Mouse (Mus musculus) gastrocnemius, adult 2 months (tissue): ENCODE data around the gene Kcnd3. TPM values are rescaled to one million over a fixed set of nuclear protein-coding genes. Genes with fewer than 3 reads are reported as not detected.
"Not testable (repeated sequence)": the region's sequence is repeated elsewhere in the genome, so short reads cannot be mapped to it uniquely, and the experiment has no call there.

Experiments
- DNase-seq: peaks from one replicate; pipeline ENCODE4 v3.0.0; 2022
- H3K27ac ChIP-seq: fragments of 200-600 bp; 2 replicates; pipeline ENCODE4 v1.8.1; 2022; ENCODE audit warnings: mild to moderate bottlenecking
- H3K4me3 ChIP-seq: fragments of 200-600 bp; 2 replicates; pipeline ENCODE4 v1.8.1; 2022; ENCODE audit warnings: mild to moderate bottlenecking, moderate library complexity
- CTCF ChIP-seq: fragments of 200-600 bp; IDR thresholded peaks from 2 replicates; pipeline ENCODE4 v1.8.1; 2022; ENCODE audit warnings: antibody characterized with exemption, mild to moderate bottlenecking, moderate library complexity
- intact Hi-C: fragments of 180-260 bp; cut with DNase I; formaldehyde crosslinking; loops from one replicate; pipeline ENCODE4 v1.15.1; 2025
- total RNA-seq, 2 experiments: library from RNA; stranded (reverse); gene quantifications; 2 replicates each; pipeline ENCODE4 v1.2.3; 2021

The Kcnd3 gene
- total RNA-seq, 2 experiments from 2014 or later: 0.05 to 0.08 TPM

DNA sequence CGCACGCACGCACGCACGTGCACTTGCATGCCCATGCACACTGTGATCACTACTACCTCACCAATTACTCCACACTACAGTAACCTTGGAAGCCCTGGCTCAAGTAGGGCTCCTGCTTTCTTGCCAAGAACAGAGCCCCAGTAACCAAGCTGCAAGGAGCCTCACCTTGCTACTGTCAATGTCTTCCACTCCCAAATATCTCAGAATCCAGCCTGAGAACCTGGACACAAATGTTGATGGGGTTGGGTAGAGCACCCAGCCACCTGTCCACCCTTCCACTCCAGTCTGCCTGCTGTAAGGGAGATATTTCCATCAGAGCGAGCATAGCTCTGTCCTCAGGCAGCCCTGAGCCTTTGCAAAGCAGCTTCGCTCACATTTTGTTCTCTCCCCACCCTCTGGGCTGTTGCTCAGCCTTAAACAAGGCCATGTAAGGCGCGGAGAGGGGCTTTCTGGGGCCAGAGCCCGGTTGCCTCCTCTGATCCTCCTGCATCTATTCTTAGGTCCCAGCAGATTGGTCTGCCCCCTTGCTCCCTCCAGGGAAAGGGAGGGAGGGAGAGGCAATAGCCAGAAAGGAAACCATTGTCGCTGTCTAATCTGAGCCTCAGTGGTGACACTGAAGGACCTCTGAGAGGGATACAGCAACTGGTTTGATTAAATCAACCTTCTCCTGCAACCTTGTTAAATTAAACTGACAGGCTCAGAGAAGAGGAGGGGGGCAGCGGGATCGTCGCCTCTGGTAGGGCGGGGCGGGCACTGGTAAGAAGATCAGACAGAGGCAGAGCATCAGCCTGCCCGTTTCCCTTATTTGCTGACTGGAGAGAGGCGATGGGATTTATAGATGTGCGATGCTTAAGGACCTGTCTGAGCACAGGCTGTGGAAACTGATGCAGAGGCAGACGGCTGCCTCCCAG lies 243.6 kb downstream of the Kcnd3 start:
- peak; percentile 40 for DNase-seq
- Histone ChIP-seq H3K27ac (peak overlapping the region; percentile 82), H3K4me3 (peak overlapping the region; percentile 54)
- TF ChIP-seq CTCF: no peak
- intact Hi-C loops: no loop called here

DNA sequence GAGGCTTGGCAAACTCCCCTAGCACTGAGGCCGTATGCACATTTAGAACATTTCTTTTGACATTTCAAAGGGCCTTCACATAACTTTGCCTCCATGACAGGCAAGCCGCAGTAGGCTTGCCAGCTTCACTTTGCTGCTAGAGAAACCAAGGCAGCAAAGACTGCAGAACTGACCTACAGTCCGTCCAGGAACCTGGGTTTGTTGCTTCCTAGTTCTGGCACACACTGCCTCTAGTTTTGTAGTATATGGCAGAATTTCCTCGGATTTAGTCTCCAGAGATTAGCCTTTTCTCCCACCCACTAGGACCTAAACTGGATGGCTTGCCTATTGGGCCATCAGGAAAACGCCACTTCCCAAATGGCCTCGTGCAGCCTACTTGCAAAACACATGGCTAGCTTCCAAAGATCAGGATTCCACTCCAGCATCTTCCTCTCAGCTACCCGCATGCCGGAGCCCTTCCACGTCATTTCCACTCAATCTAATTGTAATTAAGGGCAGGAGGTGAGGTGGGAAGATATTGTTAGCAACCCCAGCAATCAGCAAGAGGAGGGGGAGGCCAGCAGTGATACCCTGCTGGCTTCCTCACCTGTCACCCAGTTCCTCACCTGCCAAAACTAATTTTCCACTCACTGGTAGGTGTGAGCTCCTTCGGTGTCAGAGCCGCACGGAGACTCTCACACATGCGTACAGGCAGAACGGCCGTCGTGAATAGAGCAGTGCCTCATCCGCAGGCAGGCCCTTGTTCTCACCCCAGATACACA lies 244.4 kb downstream of the Kcnd3 start:
- intact Hi-C loops: no loop called here
- TF ChIP-seq CTCF: no peak
- DNase-seq: peak; percentile 32
- peak overlapping the region; percentile 54 for H3K4me3 ChIP-seq
- peak overlapping the region; percentile 82 for H3K27ac ChIP-seq

DNA sequence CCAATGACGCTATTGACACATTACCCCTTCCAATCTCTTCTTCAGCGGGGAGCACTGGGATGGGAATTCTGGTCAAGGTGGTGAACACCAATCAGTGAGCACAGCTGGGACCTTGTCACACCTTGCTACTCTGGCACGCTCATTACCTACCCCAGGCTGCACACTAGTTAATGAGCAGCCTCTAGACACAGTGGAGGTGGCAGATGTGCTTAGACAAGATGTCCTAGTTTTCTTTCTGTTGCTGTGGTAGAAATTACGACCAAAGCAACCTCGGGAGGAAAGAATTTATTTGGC lies 245.0 kb downstream of the Kcnd3 start:
- Histone ChIP-seq H3K27ac (peak overlapping the region; percentile 82), H3K4me3 (no peak overlapping the region)
- TF ChIP-seq CTCF: no peak
- DNase-seq: no peak
- intact Hi-C loops: no loop called here

- intact Hi-C loops: no loop called here
- DNase-seq: no peak
- peak overlapping the region; percentile 20; the same call in 1 of the 2 replicates for H3K27ac ChIP-seq
- TF ChIP-seq CTCF: no peak
- no peak overlapping the region for H3K4me3 ChIP-seq
Observed at GRCm38 (mm10) chr3:105698311-105698710, 246.2 kb downstream of the Kcnd3 start.

- Histone ChIP-seq H3K4me3 (no peak overlapping the region), H3K27ac (peak overlapping the region; percentile 73)
- TF ChIP-seq CTCF: no peak
- intact Hi-C loops: no loop called here
- DNase-seq: peak; percentile 37
Observed at GRCm38 (mm10) chr3:105699241-105699933, 247.3 kb downstream of the Kcnd3 start.

- DNase-seq, intact Hi-C loops: not testable (repeated sequence)
- H3K27ac ChIP-seq: peak overlapping the region; percentile 92
- H3K4me3 ChIP-seq: peak overlapping the region; percentile 18
Observed at GRCm38 (mm10) chr3:105700786-105701185, 248.7 kb downstream of the Kcnd3 start.

DNA sequence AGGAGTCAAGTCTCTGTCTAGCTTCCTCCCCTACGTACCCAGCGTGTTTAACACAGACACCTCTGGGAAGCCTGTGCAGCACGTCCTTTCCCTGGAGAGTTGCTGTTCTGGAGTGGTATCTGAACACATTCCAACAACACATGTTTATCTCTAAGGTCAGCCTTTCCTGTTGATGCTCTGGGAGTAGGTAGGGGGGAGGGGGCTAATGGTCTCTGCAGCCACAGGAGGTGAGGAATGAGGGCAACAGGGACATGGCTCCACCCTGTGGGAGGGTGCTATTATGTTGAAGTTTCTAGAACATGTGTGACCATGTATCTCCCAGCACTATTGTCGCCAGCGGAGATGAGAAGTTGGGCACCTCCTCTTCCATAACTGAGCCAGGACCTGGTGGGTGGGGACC lies 249.3 kb downstream of the Kcnd3 start:
- TF ChIP-seq CTCF: no peak
- DNase-seq: peak; percentile 41
- Histone ChIP-seq H3K27ac (peak overlapping the region; percentile 92), H3K4me3 (peak overlapping the region; percentile 18)
- intact Hi-C loops: no loop called here

DNA sequence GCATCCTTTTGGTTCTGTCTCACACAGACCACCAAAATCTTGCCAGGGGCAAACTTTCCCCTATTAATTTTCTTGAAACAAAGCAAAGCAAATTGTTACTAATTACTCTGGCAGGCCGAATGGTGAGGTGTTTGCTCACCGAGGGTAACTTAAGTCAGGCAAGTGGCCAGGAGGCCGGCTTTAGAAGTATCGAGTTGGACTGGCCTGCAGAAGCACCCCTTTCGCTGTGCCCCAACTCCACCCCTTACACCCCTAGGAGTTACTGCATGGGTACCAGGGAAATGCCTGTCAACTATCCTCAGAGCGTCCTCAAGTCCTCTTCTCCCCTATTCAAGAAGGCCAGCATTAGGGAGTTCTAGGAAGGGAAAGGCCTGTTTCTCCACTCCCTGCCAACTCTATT lies 251.4 kb downstream of the Kcnd3 start:
- no peak for TF ChIP-seq CTCF
- H3K4me3 ChIP-seq: peak overlapping the region; percentile 81

GRCm38 (mm10) chr3:105704031-105705008 lies 252.2 kb downstream of the Kcnd3 start, which contains the start of gene Inka2:
TSS of gene Inka2 (plus strand) at chr3:105704599.
- H3K4me3 ChIP-seq: peak within 1 kb of the TSS; percentile 81
- intact Hi-C loops: loop anchor here (1.0 kb wide), 1 partner anchor 10 kb away; no protein-coding TSS in a partner anchor
- no peak for TF ChIP-seq CTCF
- DNase-seq: peak; percentile 91
- H3K27ac ChIP-seq: peak within 1 kb of the TSS; percentile 92

More for the DNA sequence above, 251.4 kb downstream of the Kcnd3 start:
- no peak for DNase-seq
- intact Hi-C loops: loop anchor here (2.0 kb wide), 1 partner anchor 15 kb away; no protein-coding TSS in a partner anchor
- H3K27ac ChIP-seq: peak overlapping the region; percentile 92

DNA sequence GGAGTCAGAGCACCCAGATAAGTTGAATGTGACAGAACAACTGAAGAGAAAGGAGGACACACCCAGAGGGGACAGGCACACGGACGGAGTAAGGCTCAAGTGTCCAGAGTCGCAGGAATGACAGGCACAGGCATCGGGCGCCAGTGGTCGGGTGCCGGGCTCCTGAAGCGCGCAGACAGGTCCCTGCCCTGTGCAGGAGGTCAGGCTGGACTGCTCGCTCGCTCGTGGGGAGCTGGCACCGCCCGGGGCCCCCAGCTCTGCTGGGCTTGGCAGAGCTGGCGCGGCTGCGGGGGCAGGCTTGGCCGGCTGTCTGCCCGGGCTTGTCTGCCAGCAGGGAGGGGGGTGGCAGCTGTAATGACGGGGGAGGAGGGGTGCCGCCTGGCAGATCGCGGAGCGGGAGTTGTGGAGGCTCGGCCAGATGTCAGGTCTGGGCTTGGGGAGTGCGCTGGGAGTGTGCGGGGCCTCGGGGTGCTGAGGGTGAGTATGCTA lies 253.0 kb downstream of the Kcnd3 start:
- DNase-seq: peak; percentile 90
- H3K27ac ChIP-seq: peak overlapping the region; percentile 92
- peak overlapping the region; percentile 81 for H3K4me3 ChIP-seq
- intact Hi-C loops: loop anchor here (1.0 kb wide), 1 partner anchor 9 kb away; no protein-coding TSS in a partner anchor
- TF ChIP-seq CTCF: no peak

- no peak for DNase-seq
- TF ChIP-seq CTCF: no peak
- Histone ChIP-seq H3K27ac (peak overlapping the region; percentile 92), H3K4me3 (peak overlapping the region; percentile 81)
- intact Hi-C loops: loop anchor here (1.0 kb wide), 1 partner anchor 9 kb away; no protein-coding TSS in a partner anchor
Observed at GRCm38 (mm10) chr3:105705561-105705960, 253.4 kb downstream of the Kcnd3 start.
